Mouse (Mus musculus) cerebellum, adult 9-11 months (tissue): ENCODE measurements around the gene Zfp358.

Experiments used
- DNase-seq: peaks from one replicate; pipeline ENCODE4 v3.0.0; 2022

Gene Zfp358

DNA sequence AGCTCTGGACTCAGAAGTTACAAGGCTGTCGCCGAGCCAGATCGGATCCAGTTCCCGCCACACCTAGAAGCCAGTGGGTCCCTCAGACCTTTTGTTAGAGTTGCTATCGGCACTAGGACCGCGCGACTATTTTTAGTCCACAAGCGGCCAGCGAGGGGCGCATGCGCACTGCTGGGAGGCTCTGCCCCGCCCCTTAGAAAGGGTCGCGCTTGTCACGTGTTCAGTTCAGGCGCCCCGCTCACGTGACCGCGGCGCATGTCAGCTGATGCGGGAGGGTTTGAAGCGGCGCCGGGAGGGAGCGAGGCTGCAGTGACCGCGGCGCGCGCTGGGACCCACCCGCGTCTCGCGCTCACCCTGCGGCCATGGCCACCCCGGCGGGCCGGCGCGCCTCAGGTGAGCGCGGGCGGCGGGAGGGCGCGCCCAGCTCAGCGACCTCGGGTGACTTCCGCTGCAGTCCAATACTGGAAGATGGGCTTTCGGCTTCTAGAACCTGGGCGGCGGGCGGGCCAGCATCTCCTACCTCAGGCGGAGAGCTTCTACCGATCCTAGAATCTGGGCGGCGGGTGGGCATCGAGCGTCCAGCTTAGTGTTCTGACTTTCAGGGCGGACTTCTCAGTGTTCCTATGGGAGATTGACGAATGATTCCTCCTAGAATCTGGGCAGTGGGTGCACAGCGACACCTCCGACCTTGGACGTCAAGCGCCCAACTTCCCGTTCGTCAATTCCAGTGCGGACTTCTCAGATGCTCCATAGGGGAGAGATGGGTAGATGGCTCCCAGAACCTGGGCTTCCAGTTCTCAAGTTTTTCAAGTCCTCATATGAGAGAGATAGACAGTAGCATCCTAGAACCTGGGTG lies 7.5 kb downstream of the Zfp358 start, which contains the start of gene Mcoln1:
TSS of gene Mcoln1 (plus strand) at position 223 of the 856 bp plus-strand sequence.
- peak; percentile 99 for DNase-seq

DNA sequence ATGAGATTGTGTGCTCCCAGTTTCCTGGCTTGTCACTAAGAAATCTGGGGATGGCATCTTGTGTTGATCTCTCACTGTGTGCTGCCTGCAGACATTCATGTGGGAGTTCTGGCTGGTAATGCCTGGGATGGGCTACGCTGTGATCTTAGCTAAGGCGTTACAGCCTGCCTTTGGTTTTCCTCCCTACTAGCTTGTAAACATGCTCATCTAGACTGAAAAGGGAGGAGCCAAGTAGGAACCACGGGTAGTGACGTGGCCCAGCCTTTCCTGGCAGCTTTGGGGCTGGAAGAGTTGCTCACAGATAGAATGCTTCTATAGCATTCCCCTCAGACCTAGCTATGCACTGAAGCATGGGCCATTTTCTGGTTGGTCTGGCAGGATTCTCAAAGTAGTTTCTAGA lies 9.3 kb downstream of the Zfp358 start:
- no peak for DNase-seq

DNA sequence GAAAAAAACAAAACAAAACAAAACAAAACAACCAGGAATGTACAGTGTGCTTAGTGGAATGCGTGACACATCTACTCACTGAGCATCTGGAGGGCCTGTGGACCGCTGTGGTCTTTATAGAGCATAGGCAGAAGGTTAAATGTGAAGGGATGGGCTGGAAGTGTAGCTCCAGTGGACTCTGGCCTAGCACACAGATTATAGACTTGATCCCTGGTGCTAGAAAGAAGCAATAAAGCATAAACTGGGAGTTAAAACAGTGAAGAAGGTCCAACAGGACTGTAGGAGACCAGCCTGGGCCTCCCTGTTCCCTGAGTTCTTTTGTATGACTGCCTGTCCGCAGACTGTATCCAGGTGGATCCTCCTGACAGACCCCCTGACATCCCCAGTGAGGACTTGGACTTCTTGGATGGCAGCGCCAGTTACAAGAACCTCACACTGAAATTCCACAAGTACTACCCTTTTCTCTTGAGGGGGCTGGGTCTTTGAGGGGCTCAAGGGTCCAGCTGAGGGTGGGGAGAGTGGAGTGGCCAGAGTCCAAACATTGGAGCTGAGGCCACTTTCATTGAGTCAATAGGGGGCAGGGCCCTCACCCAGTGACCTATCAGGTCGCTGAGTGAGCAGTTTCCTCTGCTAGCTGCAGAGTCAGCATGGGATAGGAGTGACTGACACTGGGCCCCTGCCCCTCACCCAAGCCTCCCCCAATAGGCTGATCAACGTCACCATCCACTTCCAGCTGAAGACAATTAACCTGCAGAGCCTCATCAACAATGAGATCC lies 15.2 kb downstream of the Zfp358 start:
- no peak for DNase-seq

DNA sequence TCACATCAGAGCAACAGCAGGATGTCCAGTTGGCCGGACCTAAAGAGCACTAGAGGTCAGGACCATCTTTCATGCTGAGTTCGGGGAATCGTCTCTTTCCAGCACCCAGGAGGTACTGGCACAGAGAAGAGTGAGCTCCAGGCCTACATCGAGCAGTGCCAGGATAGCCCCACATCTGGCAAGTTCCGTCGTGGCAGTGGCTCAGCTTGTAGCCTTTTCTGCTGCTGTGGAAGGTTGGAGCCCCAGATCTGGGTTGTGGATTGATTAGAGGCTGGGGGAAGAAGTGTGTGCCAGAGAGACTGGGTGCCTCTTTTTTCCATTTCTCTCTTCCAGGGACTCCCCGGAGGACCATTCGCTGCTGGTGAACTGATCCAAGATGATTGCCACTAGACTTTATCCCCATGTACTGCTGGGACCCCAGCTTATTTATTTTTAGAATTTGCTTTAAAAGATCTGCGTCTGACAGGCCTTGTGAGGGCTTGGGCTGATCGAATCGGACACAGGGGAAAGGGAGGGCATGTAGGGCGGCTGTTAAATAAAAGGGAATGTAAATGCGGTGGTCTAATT lies 21.8 kb downstream of the Zfp358 start:
- peak; percentile 78 for DNase-seq

DNA sequence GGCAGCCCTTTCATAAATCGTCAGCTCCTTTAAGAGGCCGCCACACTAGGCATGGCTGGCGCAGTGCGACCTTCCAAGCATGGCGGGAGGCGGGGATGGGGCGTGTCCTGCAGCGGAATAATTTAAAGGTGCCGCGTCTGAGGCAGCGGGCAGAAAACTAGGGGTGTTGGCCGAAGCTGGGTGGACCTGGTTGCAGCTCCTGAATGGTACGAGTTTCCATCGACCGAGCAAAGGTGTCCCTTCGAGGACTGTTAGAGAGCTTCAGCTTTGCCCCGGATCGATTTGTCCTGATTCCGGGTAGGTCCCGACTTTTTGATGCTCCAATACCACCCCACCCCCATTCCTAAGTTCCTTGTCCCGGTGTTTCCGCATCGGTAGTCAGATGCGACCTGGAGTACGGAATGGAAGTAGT lies 22.3 kb downstream of the Zfp358 start, which contains the start of gene Pnpla6:
TSS of gene Pnpla6 (plus strand) at position 125 of the 412 bp plus-strand sequence.
- DNase-seq, result peak; percentile 91

DNA sequence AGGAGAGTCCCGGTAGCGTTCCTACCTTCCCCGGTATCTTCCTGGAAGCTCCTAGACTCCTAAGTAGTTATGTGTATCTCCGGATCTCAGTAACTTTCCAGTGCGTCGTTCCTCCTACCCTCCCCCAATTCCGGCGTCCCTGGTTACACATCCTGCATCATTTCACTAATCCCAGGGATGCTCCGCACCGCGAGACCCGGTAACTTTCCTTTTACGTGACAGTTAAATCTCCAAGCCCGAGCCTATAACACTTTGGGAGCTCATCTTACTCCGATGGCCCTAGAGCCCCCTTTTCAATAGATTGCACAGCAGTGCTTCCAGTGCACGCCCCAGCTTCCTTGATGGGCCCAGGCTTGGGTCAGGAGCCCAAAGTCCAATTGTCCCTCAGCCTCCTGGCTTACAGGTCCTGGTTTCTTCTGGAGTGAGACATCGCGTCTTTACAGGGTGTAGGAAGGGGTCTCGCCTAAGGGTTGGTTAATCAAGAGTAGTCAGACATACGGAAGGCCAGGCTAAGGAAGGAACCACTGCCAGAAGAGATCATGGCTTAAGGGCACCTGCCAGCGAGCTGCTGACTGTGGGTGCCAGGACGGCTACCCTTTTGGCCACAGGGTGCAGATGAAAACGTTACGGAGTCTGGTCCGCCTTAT lies 23.0 kb downstream of the Zfp358 start:
- peak; percentile 68 for DNase-seq

DNA sequence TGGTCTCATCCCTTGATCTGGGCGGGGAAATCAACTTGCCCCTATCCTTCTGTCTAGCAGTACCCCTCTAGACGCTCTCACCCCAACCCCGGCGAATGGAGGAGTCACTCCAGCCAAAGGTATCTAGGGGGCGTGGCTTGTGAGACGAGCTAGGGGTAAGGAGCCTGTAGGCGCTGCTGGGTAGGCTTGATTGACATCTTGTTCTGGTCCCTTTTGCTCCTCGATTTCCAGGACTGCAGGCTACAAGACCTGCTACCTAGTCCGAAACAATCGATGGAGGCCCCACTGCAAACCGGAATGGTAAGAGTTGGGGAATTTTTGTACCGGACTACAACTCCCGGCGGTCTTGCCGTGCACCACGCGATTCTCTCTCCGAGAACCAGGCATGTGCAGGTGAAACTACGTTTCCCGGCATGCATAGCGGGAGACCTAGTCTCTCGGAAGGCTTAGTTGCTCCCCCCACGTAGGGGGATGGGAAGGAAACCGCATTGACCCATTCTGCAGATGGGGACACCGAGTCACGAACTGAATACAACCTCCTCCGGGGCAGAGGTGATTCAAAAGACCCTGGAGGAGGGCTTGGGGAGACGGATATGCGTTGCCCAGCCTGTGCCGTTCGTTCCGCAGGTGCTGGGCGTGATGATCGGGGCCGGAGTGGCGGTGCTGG lies 23.6 kb downstream of the Zfp358 start:
- DNase-seq, result peak; percentile 97

DNA sequence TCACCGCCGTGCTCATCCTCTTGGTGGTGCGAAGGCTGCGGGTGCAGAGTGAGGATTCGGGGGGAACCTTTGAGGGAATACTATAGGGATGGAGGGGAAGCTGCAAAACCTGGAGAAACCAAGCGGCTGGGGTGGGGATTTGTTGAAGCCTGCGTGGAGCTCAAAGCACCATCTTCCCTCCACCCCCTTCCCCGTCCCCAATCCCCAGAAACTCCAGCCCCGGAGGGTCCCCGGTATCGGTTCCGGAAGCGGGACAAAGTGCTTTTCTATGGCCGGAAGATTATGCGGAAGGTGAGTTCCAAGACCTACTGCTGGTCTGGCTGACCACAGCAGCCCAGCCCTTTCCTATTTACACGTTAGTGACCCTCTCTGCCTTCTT lies 24.2 kb downstream of the Zfp358 start:
- no peak for DNase-seq

DNA sequence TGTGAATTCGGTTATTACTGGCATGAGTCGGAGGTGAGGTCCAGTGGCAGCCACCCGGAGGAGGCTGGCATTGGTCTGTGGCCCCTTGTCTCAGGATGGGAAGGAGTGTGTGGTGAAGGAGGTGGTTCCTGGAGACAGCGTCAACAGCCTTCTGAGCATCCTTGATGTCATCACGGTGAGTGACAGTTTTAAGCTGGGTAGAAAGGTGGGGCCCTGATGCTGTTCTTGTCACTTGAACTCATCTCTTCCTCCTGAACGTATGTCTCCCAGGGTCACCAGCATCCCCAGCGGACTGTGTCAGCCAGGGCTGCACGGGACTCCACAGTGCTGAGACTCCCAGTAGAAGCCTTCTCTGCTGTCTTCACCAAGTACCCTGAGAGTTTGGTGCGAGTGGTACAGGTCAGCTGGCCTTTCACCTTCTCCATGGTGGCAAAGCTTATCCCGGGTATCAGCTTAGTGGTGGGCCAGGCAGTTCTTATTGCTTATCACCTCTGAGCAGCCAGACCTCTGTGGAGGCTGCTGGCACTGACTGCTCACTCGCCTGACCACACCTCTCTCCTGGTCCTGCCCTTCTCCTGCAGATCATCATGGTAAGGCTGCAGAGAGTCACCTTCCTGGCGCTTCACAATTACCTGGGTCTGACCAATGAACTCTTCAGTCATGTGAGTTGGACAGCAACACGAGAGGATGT lies 29.2 kb downstream of the Zfp358 start:
- DNase-seq, result no peak

DNA sequence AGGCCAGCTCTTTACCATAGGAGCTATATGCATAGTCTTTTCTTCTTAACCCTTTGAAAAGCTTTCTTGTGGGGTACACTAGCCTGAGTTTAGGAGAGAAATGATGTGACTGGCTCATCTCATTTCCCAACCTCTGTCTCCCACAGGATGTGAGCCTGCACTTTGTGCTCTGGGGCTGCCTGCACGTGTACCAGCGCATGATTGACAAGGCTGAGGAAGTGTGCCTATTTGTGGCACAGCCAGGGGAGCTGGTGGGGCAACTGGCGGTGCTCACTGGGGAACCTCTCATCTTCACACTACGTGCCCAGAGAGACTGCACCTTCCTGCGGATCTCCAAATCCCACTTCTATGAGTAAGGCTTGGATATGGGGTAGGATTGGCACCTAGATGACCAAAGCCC lies 37.9 kb downstream of the Zfp358 start:
- no peak for DNase-seq

DNA sequence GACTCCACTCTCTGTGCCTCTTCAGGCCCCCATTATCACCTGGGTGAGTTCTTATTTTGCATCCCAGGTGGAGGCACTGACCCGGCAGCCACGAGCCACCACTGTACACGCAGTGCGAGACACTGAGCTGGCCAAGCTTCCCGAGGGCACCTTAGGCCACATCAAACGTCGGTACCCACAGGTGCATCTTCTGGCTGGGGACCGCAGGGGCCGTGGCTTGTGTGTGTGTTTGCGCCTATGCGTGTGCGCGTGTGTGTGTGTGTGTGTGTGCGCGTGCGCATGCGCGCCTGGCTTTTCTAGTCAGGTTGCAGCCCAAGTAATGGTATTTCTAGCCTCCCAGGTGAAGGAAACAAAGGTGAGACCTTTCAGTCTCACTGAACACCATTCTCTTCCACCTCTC lies 39.0 kb downstream of the Zfp358 start:
- no peak for DNase-seq

DNA sequence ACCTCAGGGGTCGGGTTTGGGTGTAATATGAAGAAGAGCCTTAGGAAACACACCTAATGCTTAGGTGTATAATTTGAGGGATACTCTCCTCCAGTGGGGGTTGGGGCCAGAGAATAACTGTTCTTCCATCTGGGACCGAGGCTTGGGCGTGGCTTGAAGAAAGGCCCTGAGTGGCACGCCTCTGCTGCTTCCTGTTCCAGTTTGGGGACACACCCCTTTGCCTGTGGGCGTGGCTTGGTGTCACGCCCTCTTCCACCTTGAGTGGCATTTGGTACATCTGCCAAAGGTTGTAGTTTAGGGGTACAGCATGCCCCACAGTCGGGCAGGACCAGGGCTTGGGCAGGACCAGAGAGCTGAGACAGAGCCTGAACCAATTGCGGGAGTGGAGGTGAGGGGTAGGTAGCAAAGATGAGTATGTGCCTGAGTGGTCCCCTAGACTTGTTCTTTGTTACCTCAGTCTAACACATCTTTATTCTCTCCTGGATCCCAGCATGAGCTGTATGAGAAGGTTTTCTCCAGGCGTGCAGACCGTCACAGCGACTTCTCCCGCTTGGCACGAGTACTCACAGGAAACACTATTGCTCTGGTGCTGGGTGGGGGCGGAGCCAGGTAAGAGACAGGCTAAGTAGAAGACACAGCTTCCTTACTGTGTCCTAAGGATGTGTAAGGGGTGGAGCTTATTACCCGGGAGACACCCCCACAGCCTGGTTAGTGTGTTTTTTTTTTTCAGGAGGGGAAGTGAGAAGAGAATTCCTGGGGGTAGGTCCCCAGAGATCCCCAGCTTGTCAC lies 43.3 kb downstream of the Zfp358 start:
- DNase-seq, result no peak

DNA sequence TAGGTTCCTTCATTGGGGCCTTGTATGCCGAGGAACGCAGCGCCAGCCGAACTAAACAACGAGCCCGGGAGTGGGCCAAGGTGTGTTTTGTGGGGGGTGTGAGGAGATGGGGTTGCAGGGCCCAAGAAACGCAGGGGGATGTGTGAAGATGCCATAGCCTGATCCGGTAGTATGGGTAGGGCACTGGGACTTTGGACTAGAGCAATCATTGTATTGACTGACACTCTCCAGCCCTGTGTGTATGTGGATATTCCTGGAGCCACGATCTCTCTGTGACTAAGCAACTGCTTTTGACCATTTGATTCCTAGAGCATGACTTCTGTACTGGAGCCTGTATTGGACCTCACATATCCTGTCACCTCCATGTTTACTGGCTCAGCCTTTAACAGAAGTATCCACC lies 44.0 kb downstream of the Zfp358 start:
- no peak for DNase-seq

DNA sequence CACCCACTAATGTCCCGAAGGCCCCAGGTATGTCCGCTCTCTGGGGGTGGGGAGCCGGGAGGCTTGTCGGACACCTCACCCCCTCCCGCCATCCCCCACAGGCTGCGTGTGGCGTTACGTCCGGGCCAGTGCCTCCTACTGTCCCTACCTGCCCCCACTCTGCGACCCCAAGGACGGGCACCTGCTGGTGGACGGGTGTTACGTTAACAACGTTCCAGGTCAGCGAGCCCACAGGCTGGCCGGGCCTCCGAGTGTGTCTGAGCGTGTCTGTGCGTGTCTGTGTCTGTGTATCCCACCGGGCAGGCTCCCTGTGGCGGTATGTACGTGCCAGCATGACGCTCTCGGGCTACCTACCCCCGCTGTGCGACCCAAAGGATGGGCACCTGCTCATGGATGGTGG lies 44.7 kb downstream of the Zfp358 start:
- no peak for DNase-seq

DNA sequence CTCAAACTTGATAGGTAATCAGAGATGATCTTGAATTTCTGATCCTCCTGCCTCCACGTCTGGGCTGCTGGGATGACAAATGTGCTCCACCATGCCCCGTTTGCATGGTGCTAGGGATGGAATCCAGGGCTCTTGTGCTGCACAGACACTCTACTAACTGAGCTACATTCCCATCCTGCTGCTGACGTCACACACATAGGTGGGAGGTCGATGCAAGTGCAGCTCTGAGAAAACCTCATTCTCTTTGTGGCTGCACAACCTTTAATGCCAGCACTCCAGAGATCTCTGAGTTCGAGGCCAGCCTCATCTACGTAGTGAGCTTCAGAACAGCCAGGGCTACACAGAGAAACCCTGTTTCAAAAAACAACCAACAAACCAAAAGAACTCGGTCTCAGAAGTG lies 46.2 kb downstream of the Zfp358 start:
- DNase-seq, result no peak

DNA sequence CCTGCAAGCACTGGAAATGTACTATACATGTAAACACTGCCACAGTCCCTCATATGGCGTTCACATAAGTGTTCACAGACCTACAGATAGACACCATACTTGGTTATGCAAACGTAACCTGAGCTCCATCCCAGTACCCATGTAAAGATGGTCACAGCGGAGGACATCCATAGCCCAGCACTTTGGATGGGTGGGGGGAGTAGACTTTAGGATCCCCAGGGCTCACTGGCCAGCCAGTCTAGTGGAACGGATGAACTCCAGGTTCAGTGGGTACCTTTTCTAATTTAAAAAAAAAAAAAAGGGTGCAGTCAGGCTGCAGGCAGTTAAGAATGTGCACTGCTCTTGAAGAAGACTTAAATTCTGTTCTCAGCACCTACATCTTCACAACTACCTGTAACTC lies 47.1 kb downstream of the Zfp358 start:
- no peak for DNase-seq

DNA sequence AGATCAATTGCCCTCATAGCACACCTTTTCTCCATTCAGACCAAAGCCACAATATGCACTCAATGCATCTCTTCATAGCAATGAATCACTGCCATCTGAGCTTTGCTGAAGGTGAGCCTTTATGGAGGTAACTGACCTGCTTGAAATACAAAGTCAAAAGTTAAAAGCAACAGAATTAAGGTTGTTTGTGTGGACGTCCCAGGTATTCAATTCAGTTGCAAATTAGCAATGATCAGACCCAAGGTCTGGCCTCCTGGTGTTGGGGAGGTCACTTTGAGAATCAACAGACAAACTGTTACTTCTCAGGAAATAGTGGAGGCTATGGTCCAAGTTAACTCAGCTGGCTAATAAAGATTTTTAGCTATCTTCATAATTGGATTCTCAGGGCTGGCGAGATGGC lies 53.6 kb downstream of the Zfp358 start:
- DNase-seq, result no peak
